Comparison of ENCODE assay signal across 8 mouse cellular contexts in genomic region chr11:116494474-116495174, GRCm38 (mm10). TPM values are rescaled to one million over a fixed set of nuclear protein-coding genes. Genes with fewer than 3 reads are reported as not detected.
DNase-seq lines count a peak whose midpoint lies in the region; ATAC-seq and TF ChIP-seq lines count a peak whose summit lies in the region.

No protein-coding gene starts in this region.

- H3K27me3 ChIP-seq in midbrain, embryonic 10.5 days (ENCODE audit: low read depth, poor library complexity, severe bottlenecking) = no peaks in the 10 kb centered on the region
- H3K27me3 ChIP-seq in midbrain, embryonic 16.5 days (ENCODE audit: control insufficient read depth, insufficient read depth, low read depth, low read length) = no peaks in the 10 kb centered on the region
- H3K27me3 ChIP-seq in kidney, adult 2 months (replicated peaks; ENCODE audit: control insufficient read depth, insufficient read depth, low read length) = no peaks in the 10 kb centered on the region
- no peaks in the 10 kb centered on the region for H3K27me3 ChIP-seq in lung, postnatal 0 days (replicated peaks; ENCODE audit: insufficient read depth, low read length)

- TF ChIP-seq CTCF in kidney, adult 2 months (conservative IDR thresholded peaks at IDR 0.05; ENCODE audit: insufficient read depth, insufficient read length, low read depth, low read length) = no peak
- TF ChIP-seq CTCF in lung, postnatal 0 days (IDR thresholded peaks at IDR 0.05) = no peak

- no peak overlapping the region for H3K4me2 ChIP-seq in midbrain, embryonic 16.5 days (ENCODE audit: low read length)
- H3K4me2 ChIP-seq in lung, postnatal 0 days (replicated peaks; ENCODE audit: low read depth, low read length) = no peak overlapping the region

- H3K4me1 ChIP-seq in midbrain, embryonic 10.5 days = peaks cover 29% of the 10 kb centered on the region
- H3K4me1 ChIP-seq in midbrain, embryonic 16.5 days (ENCODE audit: control insufficient read depth, insufficient read depth, low read length) = peaks cover 6% of the 10 kb centered on the region
- H3K4me1 ChIP-seq in kidney, adult 2 months (ENCODE audit: control insufficient read depth, insufficient read depth, low read length) = peaks cover 4% of the 10 kb centered on the region; the same call in 1 of the 2 replicates
- peaks cover 2% of the 10 kb centered on the region; the same call in 1 of the 2 replicates for H3K4me1 ChIP-seq in lung, postnatal 0 days (ENCODE audit: insufficient read depth, low read depth, low read length)

- no peak for ATAC-seq in midbrain, embryonic 16.5 days
- peak; percentile 61 for ATAC-seq in lung, postnatal 0 days

- no peaks in the 10 kb centered on the region for H3K36me3 ChIP-seq in midbrain, embryonic 10.5 days
- no peaks in the 10 kb centered on the region for H3K36me3 ChIP-seq in midbrain, embryonic 16.5 days (ENCODE audit: control insufficient read depth, insufficient read depth, low read length)
- no peaks in the 10 kb centered on the region for H3K36me3 ChIP-seq in kidney, adult 2 months (ENCODE audit: control insufficient read depth, insufficient read depth, low read length)
- H3K36me3 ChIP-seq in lung, postnatal 0 days (ENCODE audit: insufficient read depth, low read length) = no peaks in the 10 kb centered on the region

- H3K4me3 ChIP-seq in midbrain, embryonic 10.5 days = no peak overlapping the region
- H3K4me3 ChIP-seq in midbrain, embryonic 16.5 days (ENCODE audit: low read depth, low read length) = no peak overlapping the region
- no peak overlapping the region for H3K4me3 ChIP-seq in kidney, adult 2 months (ENCODE audit: insufficient read depth, low read depth, low read length)
- H3K4me3 ChIP-seq in lung, postnatal 0 days (ENCODE audit: low read depth, low read length) = no peak overlapping the region

- TF ChIP-seq POLR2A in kidney, adult 2 months (IDR thresholded peaks at IDR 0.05; ENCODE audit: low read depth, low read length) = no peak

- peak overlapping the region; percentile 76 for H3K27ac ChIP-seq in midbrain, embryonic 10.5 days (replicated peaks)
- H3K27ac ChIP-seq in midbrain, embryonic 16.5 days (ENCODE audit: low read length) = no peak overlapping the region
- peak overlapping the region; percentile 13 for H3K27ac ChIP-seq in kidney, adult 2 months (ENCODE audit: insufficient read depth, low read depth, low read length)
- peak overlapping the region; percentile 72 for H3K27ac ChIP-seq in lung, postnatal 0 days (ENCODE audit: low read length)

- H3K9me3 ChIP-seq in midbrain, embryonic 10.5 days (replicated peaks) = no peaks in the 10 kb centered on the region
- H3K9me3 ChIP-seq in midbrain, embryonic 16.5 days (replicated peaks; ENCODE audit: control insufficient read depth, low read length, poor library complexity, severe bottlenecking) = no peaks in the 10 kb centered on the region
- H3K9me3 ChIP-seq in lung, postnatal 0 days (ENCODE audit: low read length) = no peaks in the 10 kb centered on the region

- TF ChIP-seq EP300 in lung, postnatal 0 days (IDR thresholded peaks at IDR 0.05) = peak; percentile 47; the same call in 1 of the 2 replicates

- no peak overlapping the region for H3K9ac ChIP-seq in midbrain, embryonic 16.5 days (ENCODE audit: low read depth, low read length)
- H3K9ac ChIP-seq in lung, postnatal 0 days (replicated peaks; ENCODE audit: low read depth) = no peak overlapping the region

- DNase-seq in midbrain, embryonic 10.5 days (ENCODE audit: low spot score) = no peak
- peak; percentile 88 for DNase-seq in heart, adult 18-20 months
- DNase-seq in kidney, adult 2 months = peak; percentile 73
- peak; percentile 88 for DNase-seq in lung, postnatal 0 days (ENCODE audit: low spot score)
- DNase-seq in right cerebral cortex, postnatal 25 days = peak; percentile 51
- DNase-seq in cerebellum, adult 9-11 months = no peak
- DNase-seq in thymus, postnatal 25 days = no peak

- 70% methylated on average over 13 of the region's 13 CpGs for WGBS in midbrain, embryonic 10.5 days
- 45% methylated on average over 13 of the region's 13 CpGs for WGBS in midbrain, embryonic 16.5 days
- WGBS in kidney, adult 2 months = 48% methylated on average over 13 of the region's 13 CpGs
- WGBS in lung, postnatal 0 days = 25% methylated on average over 13 of the region's 13 CpGs

RNA-seq across cellular contexts. Expression of gene Prpsap1, which starts 0.6 kb away (rescaled TPM):
- 224 and 227 TPM in 2 replicates for polyA plus RNA-seq in midbrain, embryonic 10.5 days (2016; fragmentation: Nextera tagmentation; extraction: Ambion mirVana)
- 177 and 198 TPM in 2 replicates for polyA plus RNA-seq in midbrain, embryonic 16.5 days (2015; fragmentation: Nextera tagmentation; extraction: Ambion mirVana)
- total RNA-seq in heart, adult 18-20 months (2021) = 10 to 100 TPM; 25.1 to 29.4 TPM
- polyA plus RNA-seq in kidney, adult 2 months (2012; rRNA removed) = 87.5 and 91.1 TPM in 2 replicates
- polyA plus RNA-seq in lung, postnatal 0 days (2015; fragmentation: Nextera tagmentation; extraction: Ambion mirVana) = 89.5 and 97.7 TPM in 2 replicates

RNA-seq across cellular contexts. Expression of gene Qrich2, which starts 28.6 kb away (rescaled TPM):
- 0.10 and 0.21 TPM in 2 replicates for polyA plus RNA-seq in midbrain, embryonic 10.5 days (2016; fragmentation: Nextera tagmentation; extraction: Ambion mirVana)
- polyA plus RNA-seq in midbrain, embryonic 16.5 days (2015; fragmentation: Nextera tagmentation; extraction: Ambion mirVana) = 0.08 TPM in 1 of 2 replicates, not detected in the other
- under 1 TPM in 1 of 2 experiments, not detected in 1; 0.05 TPM for total RNA-seq in heart, adult 18-20 months (2021)
- 0.08 and 0.24 TPM in 2 replicates for polyA plus RNA-seq in kidney, adult 2 months (2012; rRNA removed)
- 0.05 and 0.06 TPM in 2 replicates for polyA plus RNA-seq in lung, postnatal 0 days (2015; fragmentation: Nextera tagmentation; extraction: Ambion mirVana)

RNA-seq across cellular contexts. Expression of gene Sphk1, which starts 36.1 kb away (rescaled TPM):
- polyA plus RNA-seq in midbrain, embryonic 10.5 days (2016; fragmentation: Nextera tagmentation; extraction: Ambion mirVana) = 6.4 and 9.4 TPM in 2 replicates
- 4.4 and 5.5 TPM in 2 replicates for polyA plus RNA-seq in midbrain, embryonic 16.5 days (2015; fragmentation: Nextera tagmentation; extraction: Ambion mirVana)
- total RNA-seq in heart, adult 18-20 months (2021) = 1 to 10 TPM in 1 of 2 experiments, under 1 TPM in 1; 0.94 to 1.4 TPM
- 9.9 and 12.0 TPM in 2 replicates for polyA plus RNA-seq in kidney, adult 2 months (2012; rRNA removed)
- polyA plus RNA-seq in lung, postnatal 0 days (2015; fragmentation: Nextera tagmentation; extraction: Ambion mirVana) = 38.6 and 56.3 TPM in 2 replicates

Comparison
In these comparisons a context has a peak if more than half of its experiments do, and no peak if none do; other contexts are left out.
1. DNase-seq: peak in heart, adult 18-20 months (2 of 2), kidney, adult 2 months (single experiment), lung, postnatal 0 days (single experiment) and right cerebral cortex, postnatal 25 days (single experiment); none in midbrain, embryonic 10.5 days (single experiment), cerebellum, adult 9-11 months (single experiment) and thymus, postnatal 25 days (single experiment).